Mouse (Mus musculus) lung, embryonic 15.5 days (tissue): ENCODE results near the gene Lrmda. TPM values are rescaled to one million over a fixed set of nuclear protein-coding genes. Genes with fewer than 3 reads are reported as not detected.

ENCODE experiments used
- ATAC-seq: fragments of 200-750 bp; cut with Nextera tagmentation; 2 replicates; pipeline ENCODE4 v1.8.0; 2017; ENCODE audit warnings: moderate number of reproducible peaks, borderline replicate concordance; ENCODE audit not compliant: low FRiP score, low TSS enrichment; ENCODE audit errors: extremely low read depth
- H3K27ac ChIP-seq: fragments of 300-500 bp; sonication (generic); 2 replicates; pipeline ENCODE4 v1.5.1; 2015; ENCODE audit warnings: moderate library complexity, mild to moderate bottlenecking, inconsistent platforms
- H3K27me3 ChIP-seq: fragments of 300-500 bp; sonication (generic); 2 replicates; pipeline ENCODE4 v1.6.1; 2015; ENCODE audit warnings: inconsistent platforms
- H3K36me3 ChIP-seq: fragments of 300-500 bp; sonication (generic); 2 replicates; pipeline ENCODE4 v1.6.1; 2015; ENCODE audit warnings: inconsistent platforms
- H3K4me1 ChIP-seq: fragments of 300-500 bp; sonication (generic); 2 replicates; pipeline ENCODE4 v1.6.1; 2015; ENCODE audit warnings: inconsistent platforms
- H3K4me2 ChIP-seq: fragments of 300-500 bp; sonication (generic); 2 replicates; pipeline ENCODE4 v1.6.1; 2015; ENCODE audit warnings: inconsistent platforms, mild to moderate bottlenecking, moderate library complexity
- H3K4me3 ChIP-seq: fragments of 300-500 bp; sonication (generic); 2 replicates; pipeline ENCODE4 v1.5.1; 2015; ENCODE audit warnings: mild to moderate bottlenecking, inconsistent platforms
- H3K9ac ChIP-seq: fragments of 300-500 bp; sonication (generic); 2 replicates; pipeline ENCODE4 v1.6.1; 2015; ENCODE audit warnings: inconsistent platforms
- H3K9me3 ChIP-seq: fragments of 300-500 bp; sonication (generic); 2 replicates; pipeline ENCODE4 v1.6.1; 2016; ENCODE audit warnings: inconsistent platforms
- WGBS: fragments of 180-500 bp; shearing (Covaris S2); methylation state at CpG from one replicate; pipeline ENCODE4 v1.1.7; 2015; 5-methylcytosine and 5-hydroxymethylcytosine counted together
- polyA plus RNA-seq: library from polyadenylated mRNA; unstranded; fragments of >200 nt; fragmentation: Nextera tagmentation; extraction: Ambion mirVana; gene quantifications from 2 replicates; pipeline ENCODE4 v1.2.1, GENCODE M21; 2015

Lrmda gene
- polyA plus RNA-seq, 1 experiment from 2014 or later: 0.39 TPM

DNA sequence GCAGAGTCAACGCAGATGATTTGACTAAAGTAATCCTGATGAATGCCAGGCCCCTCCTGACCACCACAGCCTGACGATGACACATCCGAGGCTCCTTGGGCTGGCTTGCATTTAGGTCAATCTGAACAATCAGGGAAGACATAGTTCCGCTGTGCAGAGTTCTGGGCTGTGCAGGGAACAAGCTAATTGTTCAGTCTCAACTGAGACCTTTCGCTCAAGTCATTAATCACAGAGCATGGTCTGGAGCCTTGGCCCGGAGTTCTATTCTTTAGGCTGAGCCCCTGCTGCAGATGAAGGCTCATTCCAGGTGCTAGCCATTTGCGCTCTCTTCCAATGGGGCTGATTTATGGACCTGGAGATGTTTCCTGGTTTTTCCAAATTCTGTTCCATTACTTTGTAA, 844.6 kb downstream of the Lrmda start:
- H3K9ac ChIP-seq: no peak overlapping the region
- WGBS: 65% methylated on average over 7 of the region's 7 CpGs
- no peak for ATAC-seq

GRCm38 (mm10) chr14:22874584-22874983, 855.1 kb downstream of the Lrmda start:
- H3K4me3 ChIP-seq: no peak overlapping the region
- H3K4me1 ChIP-seq: no peaks in the 10 kb centered on the region
- ATAC-seq: no peak
- no peaks in the 10 kb centered on the region for H3K9me3 ChIP-seq
- no peak overlapping the region for H3K9ac ChIP-seq
- H3K27me3 ChIP-seq: no peaks in the 10 kb centered on the region
- no peak overlapping the region for H3K27ac ChIP-seq
- 55% methylated on average over 3 of the region's 3 CpGs for WGBS
- H3K36me3 ChIP-seq: no peaks in the 10 kb centered on the region
- no peak overlapping the region for H3K4me2 ChIP-seq

More for the DNA sequence above, 844.6 kb downstream of the Lrmda start:
- Histone ChIP-seq H3K9me3 (no peaks in the 10 kb centered on the region), H3K4me2 (no peak overlapping the region), H3K36me3 (no peaks in the 10 kb centered on the region), H3K27me3 (no peaks in the 10 kb centered on the region), H3K4me1 (no peaks in the 10 kb centered on the region; the same call in 1 of the 2 replicates), H3K4me3 (no peak overlapping the region), H3K27ac (no peak overlapping the region)

DNA sequence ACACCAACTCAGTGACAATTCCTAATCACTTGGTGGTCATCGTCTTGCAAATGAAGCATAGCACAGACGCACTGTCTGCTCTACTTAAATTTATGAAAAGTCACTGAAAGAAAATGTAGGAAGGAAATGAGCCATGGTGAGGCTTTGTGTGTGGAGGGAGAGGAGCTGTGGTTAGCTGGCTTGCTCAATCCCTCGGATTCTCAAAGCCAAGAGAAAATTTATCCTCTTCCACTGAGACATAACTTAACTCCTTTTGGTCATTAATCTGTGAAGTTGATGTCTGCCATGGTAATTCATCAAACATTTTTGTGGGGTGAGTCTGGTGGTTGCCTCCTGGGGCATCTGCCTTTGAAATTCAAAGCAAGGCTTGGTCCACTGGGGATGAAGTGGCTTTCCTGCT, 867.7 kb downstream of the Lrmda start:
- no peak overlapping the region for H3K27ac ChIP-seq
- H3K4me2 ChIP-seq: no peak overlapping the region
- no peaks in the 10 kb centered on the region for H3K27me3 ChIP-seq
- no peak overlapping the region for H3K9ac ChIP-seq
- no peak overlapping the region for H3K4me3 ChIP-seq
- no peak for ATAC-seq
- H3K4me1 ChIP-seq: 0 out of 2 replicates have a peak, but pooled peaks cover 4% of the 10 kb centered on the region
- no peaks in the 10 kb centered on the region for H3K36me3 ChIP-seq
- WGBS: 64% methylated on average over 3 of the region's 3 CpGs
- H3K9me3 ChIP-seq: no peaks in the 10 kb centered on the region

- 96% methylated on average over 1 of the region's 1 CpGs for WGBS
- H3K9me3 ChIP-seq: no peaks in the 10 kb centered on the region
Measured at GRCm38 (mm10) chr14:22899312-22899711, 879.8 kb downstream of the Lrmda start.

DNA sequence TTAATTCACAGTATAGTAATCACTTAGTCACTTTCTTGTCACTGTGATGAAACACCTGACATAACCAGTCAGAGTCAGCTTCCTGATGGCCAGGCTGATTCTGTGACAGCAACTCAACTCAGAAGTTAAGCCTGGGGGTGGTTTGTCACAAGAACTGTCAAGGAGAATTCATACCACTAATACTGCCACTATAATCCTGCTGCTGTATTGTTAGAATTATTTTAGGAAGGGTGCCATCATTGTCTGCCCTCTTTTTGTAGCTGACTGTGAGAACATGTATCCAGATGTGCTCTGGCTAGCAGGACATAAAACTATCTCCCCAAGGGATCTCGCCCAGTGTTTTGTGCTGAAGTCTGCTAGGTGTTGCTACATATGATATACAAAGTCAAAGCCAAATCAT, 882.6 kb downstream of the Lrmda start:
- Histone ChIP-seq H3K9ac (no peak overlapping the region), H3K27me3 (no peaks in the 10 kb centered on the region), H3K36me3 (no peaks in the 10 kb centered on the region), H3K9me3 (no peaks in the 10 kb centered on the region), H3K4me3 (no peak overlapping the region), H3K4me2 (no peak overlapping the region), H3K27ac (no peak overlapping the region), H3K4me1 (peaks cover 15% of the 10 kb centered on the region)
- ATAC-seq: no peak
- WGBS: 90% methylated on average over 1 of the region's 1 CpGs

More at GRCm38 (mm10) chr14:22899312-22899711, 879.8 kb downstream of the Lrmda start:
- H3K4me2 ChIP-seq: no peak overlapping the region
- no peak overlapping the region for H3K9ac ChIP-seq
- no peak for ATAC-seq
- H3K4me1 ChIP-seq: no peaks in the 10 kb centered on the region
- H3K4me3 ChIP-seq: no peak overlapping the region
- H3K27me3 ChIP-seq: no peaks in the 10 kb centered on the region
- H3K36me3 ChIP-seq: no peaks in the 10 kb centered on the region
- H3K27ac ChIP-seq: no peak overlapping the region

DNA sequence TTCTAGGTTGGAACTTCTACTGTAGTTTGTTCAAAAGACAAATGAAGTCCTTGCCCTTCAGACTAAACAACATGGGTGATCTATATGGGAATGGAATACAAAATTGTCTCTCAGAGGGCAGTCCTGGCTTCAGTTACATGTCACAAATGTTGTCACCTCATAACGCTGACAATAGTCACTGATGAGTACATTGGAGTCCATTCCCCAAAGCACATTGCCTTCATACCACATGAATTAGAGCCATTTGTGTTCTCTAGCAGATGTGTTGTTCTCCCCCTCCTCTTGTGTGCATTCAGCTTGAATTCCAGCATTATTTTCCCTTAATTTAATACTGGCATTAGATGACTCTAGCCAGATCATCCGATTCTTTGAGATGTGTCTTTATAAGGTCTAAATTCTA, 883.4 kb downstream of the Lrmda start:
- 73% methylated on average over 2 of the region's 2 CpGs for WGBS
- Histone ChIP-seq H3K36me3 (no peaks in the 10 kb centered on the region), H3K9me3 (no peaks in the 10 kb centered on the region), H3K4me2 (no peak overlapping the region), H3K4me1 (peaks cover 15% of the 10 kb centered on the region), H3K4me3 (no peak overlapping the region), H3K27ac (no peak overlapping the region), H3K9ac (no peak overlapping the region), H3K27me3 (no peaks in the 10 kb centered on the region)
- ATAC-seq: no peak

GRCm38 (mm10) chr14:22905741-22906667, 886.5 kb downstream of the Lrmda start:
- no peaks in the 10 kb centered on the region for H3K9me3 ChIP-seq
- H3K4me3 ChIP-seq: no peak overlapping the region
- H3K4me2 ChIP-seq: no peak overlapping the region
- H3K36me3 ChIP-seq: no peaks in the 10 kb centered on the region
- peak; percentile 71 for ATAC-seq
- no peak overlapping the region for H3K9ac ChIP-seq
- WGBS: 42% methylated on average over 7 of the region's 7 CpGs
- H3K27ac ChIP-seq: peak overlapping the region; percentile 20
- H3K4me1 ChIP-seq: peaks cover 15% of the 10 kb centered on the region
- H3K27me3 ChIP-seq: no peaks in the 10 kb centered on the region

DNA sequence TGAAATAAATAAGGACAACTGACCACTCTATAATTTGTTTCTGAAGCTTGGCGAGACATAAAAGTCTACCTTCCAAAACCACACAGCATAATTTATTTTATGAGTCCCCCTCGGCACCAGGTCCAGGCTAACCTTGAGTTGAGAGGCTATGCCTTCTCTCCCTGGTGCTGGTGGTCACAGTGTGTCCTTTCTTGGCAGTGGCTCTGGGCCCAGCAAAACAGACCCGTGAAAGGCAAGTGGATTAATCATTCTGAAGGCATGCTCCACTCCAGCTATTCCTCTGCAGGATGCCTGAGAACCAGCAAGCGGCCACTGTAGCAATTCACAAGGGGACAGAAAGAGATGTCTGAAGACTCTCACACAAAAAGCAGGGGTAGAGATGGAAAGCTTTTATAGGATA, 887.2 kb downstream of the Lrmda start:
- Histone ChIP-seq H3K9ac (no peak overlapping the region), H3K9me3 (no peaks in the 10 kb centered on the region), H3K36me3 (no peaks in the 10 kb centered on the region), H3K4me1 (peaks cover 15% of the 10 kb centered on the region), H3K4me3 (no peak overlapping the region), H3K27me3 (no peaks in the 10 kb centered on the region), H3K4me2 (no peak overlapping the region), H3K27ac (peak overlapping the region; percentile 20)
- WGBS: 44% methylated on average over 4 of the region's 4 CpGs
- ATAC-seq: peak; percentile 61; the same call in 1 of the 2 replicates

- H3K27ac ChIP-seq: no peak overlapping the region
- no peak overlapping the region for H3K4me2 ChIP-seq
- 0 out of 2 replicates have a peak overlapping the region, but pooled peaks have one; percentile 2 for H3K9ac ChIP-seq
- H3K9me3 ChIP-seq: no peaks in the 10 kb centered on the region
- H3K27me3 ChIP-seq: no peaks in the 10 kb centered on the region
- 65% methylated on average over 4 of the region's 4 CpGs for WGBS
- H3K4me1 ChIP-seq: peaks cover 15% of the 10 kb centered on the region
- no peak overlapping the region for H3K4me3 ChIP-seq
- no peaks in the 10 kb centered on the region for H3K36me3 ChIP-seq
- ATAC-seq: no peak
Measured at GRCm38 (mm10) chr14:22907221-22907620, 887.7 kb downstream of the Lrmda start.

DNA sequence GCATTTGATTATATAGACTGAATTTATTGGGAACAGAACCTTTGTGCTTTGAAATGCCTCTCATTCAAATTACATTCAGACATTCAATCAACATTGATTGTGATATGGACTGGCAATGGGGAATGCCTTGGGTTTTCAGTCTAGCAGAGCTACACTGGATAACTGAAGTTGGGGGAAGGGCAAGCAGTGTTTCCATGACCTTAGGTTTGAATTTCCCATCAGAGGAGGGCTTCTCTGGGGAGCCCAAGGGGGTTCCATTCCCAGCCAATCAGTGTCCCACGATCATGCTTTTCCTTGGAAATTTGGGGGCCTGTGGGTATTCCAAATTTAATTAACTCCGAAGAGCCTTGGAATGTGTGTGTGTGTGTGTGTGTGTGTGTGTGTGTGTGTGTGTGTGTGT, 888.5 kb downstream of the Lrmda start:
- Histone ChIP-seq H3K9ac (no peak overlapping the region), H3K4me1 (peaks cover 15% of the 10 kb centered on the region), H3K36me3 (no peaks in the 10 kb centered on the region), H3K4me2 (no peak overlapping the region), H3K27ac (no peak overlapping the region), H3K4me3 (no peak overlapping the region), H3K27me3 (no peaks in the 10 kb centered on the region), H3K9me3 (no peaks in the 10 kb centered on the region)
- ATAC-seq: no peak
- whole genome bisulfite sequencing: 80% methylated on average over 2 of the region's 2 CpGs

DNA sequence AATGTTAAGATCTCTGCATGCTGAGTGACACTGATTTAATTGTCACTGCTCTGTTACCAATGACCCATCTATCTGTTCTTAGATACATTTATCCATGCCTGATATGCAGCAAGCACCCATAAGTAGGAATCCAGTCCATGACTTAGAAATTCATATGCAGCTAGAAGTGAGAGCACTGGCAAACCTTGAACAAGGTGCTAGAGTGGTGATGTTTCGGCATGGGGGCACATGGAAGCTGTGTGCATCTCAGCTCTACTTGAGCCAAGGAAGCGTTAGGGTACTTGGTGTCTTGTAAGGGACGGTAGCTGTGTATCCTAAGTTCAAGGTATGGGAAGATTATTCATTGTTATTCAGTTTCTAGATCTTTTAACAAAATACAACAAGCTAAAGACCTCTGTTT, 896.0 kb downstream of the Lrmda start:
- no peak overlapping the region for H3K27ac ChIP-seq
- H3K9me3 ChIP-seq: no peaks in the 10 kb centered on the region
- H3K27me3 ChIP-seq: no peaks in the 10 kb centered on the region
- H3K9ac ChIP-seq: no peak overlapping the region
- H3K4me2 ChIP-seq: no peak overlapping the region
- no peak for ATAC-seq
- H3K4me1 ChIP-seq: no peaks in the 10 kb centered on the region; the same call in 1 of the 2 replicates
- no peak overlapping the region for H3K4me3 ChIP-seq
- no peaks in the 10 kb centered on the region for H3K36me3 ChIP-seq
- WGBS: 84% methylated on average over 3 of the region's 3 CpGs

DNA sequence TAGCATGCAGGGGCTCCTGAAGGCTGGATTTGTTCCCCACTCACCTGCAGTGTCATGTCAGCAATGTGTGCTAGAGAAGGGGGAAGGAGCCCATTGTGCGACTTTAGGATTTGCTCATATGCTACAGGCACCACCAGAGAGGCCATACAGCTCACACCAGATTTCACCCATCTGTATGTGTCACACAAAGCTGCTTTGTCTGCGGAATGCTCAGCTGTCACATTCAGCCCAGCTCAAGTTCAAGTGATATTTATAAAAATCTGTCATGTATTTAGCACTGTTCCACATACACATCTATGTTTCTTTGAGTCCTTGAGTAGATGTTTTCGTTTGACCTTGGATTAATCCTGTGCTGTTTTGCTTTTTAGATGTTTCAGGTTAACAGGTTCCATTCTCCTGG, 899.0 kb downstream of the Lrmda start:
- H3K9ac ChIP-seq: no peak overlapping the region
- peaks cover 3% of the 10 kb centered on the region for H3K4me1 ChIP-seq
- no peak overlapping the region for H3K4me2 ChIP-seq
- no peaks in the 10 kb centered on the region for H3K36me3 ChIP-seq
- H3K4me3 ChIP-seq: no peak overlapping the region
- 71% methylated on average over 3 of the region's 3 CpGs for WGBS
- no peak for ATAC-seq
- H3K27ac ChIP-seq: no peak overlapping the region
- no peaks in the 10 kb centered on the region for H3K9me3 ChIP-seq
- H3K27me3 ChIP-seq: no peaks in the 10 kb centered on the region; the same call in 1 of the 2 replicates
